Mouse (Mus musculus): ENCODE data around the gene Patl1. TPM values are rescaled to one million over a fixed set of nuclear protein-coding genes. Genes with fewer than 3 reads are reported as not detected.

Patl1 gene
- polyA plus RNA-seq, 1 experiment from 2014 or later = 19.4 TPM

- 88% methylated on average over 5 of the region's 5 CpGs for WGBS
- ATAC-seq (ENCODE audit: low read depth) = no peak
Measured at GRCm38 (mm10) chr19:11956636-11957035, 44.4 kb downstream of the Patl1 start.

GRCm38 (mm10) chr19:11957396-11957795 is 45.2 kb downstream of the Patl1 start:
- no peaks in the 10 kb centered on the region for H3K27me3 ChIP-seq (replicated peaks; ENCODE audit: control insufficient read depth, insufficient read depth, low read length)
- ATAC-seq (ENCODE audit: low read depth) (no peak), DNase-seq (ENCODE audit: low spot score) (no peak)
- H3K4me1 ChIP-seq (ENCODE audit: control insufficient read depth, insufficient read depth, low read length) = no peaks in the 10 kb centered on the region
- no peaks in the 10 kb centered on the region for H3K36me3 ChIP-seq (ENCODE audit: control insufficient read depth, insufficient read depth, low read length)
- WGBS = 86% methylated on average over 5 of the region's 5 CpGs
- H3K4me3 ChIP-seq (ENCODE audit: low read depth, low read length) = no peak overlapping the region
- no peak overlapping the region for H3K4me2 ChIP-seq (ENCODE audit: low read depth, low read length)
- H3K9ac ChIP-seq (ENCODE audit: low read depth, low read length) = no peak overlapping the region
- no peaks in the 10 kb centered on the region for H3K9me3 ChIP-seq (ENCODE audit: control insufficient read depth, low read length)
- no peak overlapping the region for H3K27ac ChIP-seq (replicated peaks; ENCODE audit: low read depth, low read length)

More at GRCm38 (mm10) chr19:11956636-11957035, 44.4 kb downstream of the Patl1 start:
- H3K27ac ChIP-seq (replicated peaks; ENCODE audit: low read depth, low read length) = no peak overlapping the region
- DNase-seq (ENCODE audit: low spot score) = no peak
- H3K4me2 ChIP-seq (ENCODE audit: low read depth, low read length) = no peak overlapping the region
- H3K4me1 ChIP-seq (ENCODE audit: control insufficient read depth, insufficient read depth, low read length) = no peaks in the 10 kb centered on the region
- H3K4me3 ChIP-seq (ENCODE audit: low read depth, low read length) = no peak overlapping the region
- H3K36me3 ChIP-seq (ENCODE audit: control insufficient read depth, insufficient read depth, low read length) = no peaks in the 10 kb centered on the region
- no peaks in the 10 kb centered on the region for H3K9me3 ChIP-seq (ENCODE audit: control insufficient read depth, low read length)
- no peaks in the 10 kb centered on the region for H3K27me3 ChIP-seq (replicated peaks; ENCODE audit: control insufficient read depth, insufficient read depth, low read length)
- no peak overlapping the region for H3K9ac ChIP-seq (ENCODE audit: low read depth, low read length)

GRCm38 (mm10) chr19:11957846-11958245 is 45.6 kb downstream of the Patl1 start:
- H3K4me1 ChIP-seq (ENCODE audit: control insufficient read depth, insufficient read depth, low read length) = no peaks in the 10 kb centered on the region
- no peaks in the 10 kb centered on the region for H3K36me3 ChIP-seq (ENCODE audit: control insufficient read depth, insufficient read depth, low read length)
- no peak for DNase-seq (ENCODE audit: low spot score)
- H3K4me3 ChIP-seq (ENCODE audit: low read depth, low read length) = no peak overlapping the region
- 73% methylated on average over 8 of the region's 8 CpGs for WGBS
- no peak overlapping the region for H3K27ac ChIP-seq (replicated peaks; ENCODE audit: low read depth, low read length)
- no peak for ATAC-seq (ENCODE audit: low read depth)
- no peak overlapping the region for H3K9ac ChIP-seq (ENCODE audit: low read depth, low read length)
- no peaks in the 10 kb centered on the region for H3K9me3 ChIP-seq (ENCODE audit: control insufficient read depth, low read length)
- no peaks in the 10 kb centered on the region for H3K27me3 ChIP-seq (replicated peaks; ENCODE audit: control insufficient read depth, insufficient read depth, low read length)
- no peak overlapping the region for H3K4me2 ChIP-seq (ENCODE audit: low read depth, low read length)

GRCm38 (mm10) chr19:11964266-11964665 is 52.1 kb downstream of the Patl1 start:
- H3K27me3 ChIP-seq (replicated peaks; ENCODE audit: control insufficient read depth, insufficient read depth, low read length) = peaks cover 3% of the 10 kb centered on the region; the same call in 1 of the 2 replicates
- ATAC-seq (ENCODE audit: low read depth) (no peak), DNase-seq (ENCODE audit: low spot score) (no peak)
- peaks cover 5% of the 10 kb centered on the region; the same call in 1 of the 2 replicates for H3K36me3 ChIP-seq (ENCODE audit: control insufficient read depth, insufficient read depth, low read length)
- 94% methylated on average over 1 of the region's 1 CpGs for WGBS
- no peak overlapping the region; the same call in 1 of the 2 replicates for H3K27ac ChIP-seq (replicated peaks; ENCODE audit: low read depth, low read length)
- H3K9ac ChIP-seq (ENCODE audit: low read depth, low read length) = no peak overlapping the region; the same call in 1 of the 2 replicates
- peak overlapping the region; percentile 56 for H3K4me2 ChIP-seq (ENCODE audit: low read depth, low read length)
- H3K9me3 ChIP-seq (ENCODE audit: control insufficient read depth, low read length) = 0 out of 2 replicates have a peak, but pooled peaks cover 4% of the 10 kb centered on the region
- peak overlapping the region; percentile 82 for H3K4me3 ChIP-seq (ENCODE audit: low read depth, low read length)
- peaks cover 10% of the 10 kb centered on the region for H3K4me1 ChIP-seq (ENCODE audit: control insufficient read depth, insufficient read depth, low read length)

- peak within 1 kb of the TSS; percentile 82 for H3K4me3 ChIP-seq (ENCODE audit: low read depth, low read length)
- H3K36me3 ChIP-seq (ENCODE audit: control insufficient read depth, insufficient read depth, low read length) = peaks cover 5% of the 10 kb centered on the region; the same call in 1 of the 2 replicates
- peak; percentile 96 for ATAC-seq (ENCODE audit: low read depth)
- H3K27me3 ChIP-seq (replicated peaks; ENCODE audit: control insufficient read depth, insufficient read depth, low read length) = peaks cover 3% of the 10 kb centered on the region; the same call in 1 of the 2 replicates
- H3K9me3 ChIP-seq (ENCODE audit: control insufficient read depth, low read length) = 0 out of 2 replicates have a peak, but pooled peaks cover 4% of the 10 kb centered on the region
- H3K27ac ChIP-seq (replicated peaks; ENCODE audit: low read depth, low read length) = peak within 1 kb of the TSS; percentile 84
- peak; percentile 100 for DNase-seq (ENCODE audit: low spot score)
- peaks cover 10% of the 10 kb centered on the region for H3K4me1 ChIP-seq (ENCODE audit: control insufficient read depth, insufficient read depth, low read length)
- H3K9ac ChIP-seq (ENCODE audit: low read depth, low read length) = peak within 1 kb of the TSS; percentile 80
- peak within 1 kb of the TSS; percentile 70 for H3K4me2 ChIP-seq (ENCODE audit: low read depth, low read length)
- under 1% methylated on average over 30 of the region's 59 CpGs for WGBS
Measured at GRCm38 (mm10) chr19:11965023-11965942, 53.1 kb downstream of the Patl1 start, which contains the start of gene Osbp. Osbp (plus strand) TSS chr19:11965941.

- WGBS = under 1% methylated on average over 11 of the region's 18 CpGs
- ATAC-seq (ENCODE audit: low read depth) (no peak), DNase-seq (ENCODE audit: low spot score) (peak; percentile 42)
- H3K27ac ChIP-seq (replicated peaks; ENCODE audit: low read depth, low read length) = peak overlapping the region; percentile 84
- peaks cover 3% of the 10 kb centered on the region; the same call in 1 of the 2 replicates for H3K27me3 ChIP-seq (replicated peaks; ENCODE audit: control insufficient read depth, insufficient read depth, low read length)
- peak overlapping the region; percentile 70 for H3K4me2 ChIP-seq (ENCODE audit: low read depth, low read length)
- 0 out of 2 replicates have a peak, but pooled peaks cover 4% of the 10 kb centered on the region for H3K9me3 ChIP-seq (ENCODE audit: control insufficient read depth, low read length)
- H3K9ac ChIP-seq (ENCODE audit: low read depth, low read length) = peak overlapping the region; percentile 80
- peaks cover 10% of the 10 kb centered on the region for H3K4me1 ChIP-seq (ENCODE audit: control insufficient read depth, insufficient read depth, low read length)
- H3K36me3 ChIP-seq (ENCODE audit: control insufficient read depth, insufficient read depth, low read length) = peaks cover 12% of the 10 kb centered on the region
- peak overlapping the region; percentile 82 for H3K4me3 ChIP-seq (ENCODE audit: low read depth, low read length)
Measured at GRCm38 (mm10) chr19:11966201-11966636, 54.0 kb downstream of the Patl1 start.

GRCm38 (mm10) chr19:11969155-11970050 is 57.2 kb downstream of the Patl1 start:
- Histone ChIP-seq H3K4me2 (ENCODE audit: low read depth, low read length) (no peak overlapping the region), H3K36me3 (ENCODE audit: control insufficient read depth, insufficient read depth, low read length) (peaks cover 43% of the 10 kb centered on the region), H3K27ac (replicated peaks; ENCODE audit: low read depth, low read length) (0 out of 2 replicates have a peak overlapping the region, but pooled peaks have one; percentile 4), H3K4me3 (ENCODE audit: low read depth, low read length) (no peak overlapping the region), H3K9me3 (ENCODE audit: control insufficient read depth, low read length) (0 out of 2 replicates have a peak, but pooled peaks cover under 1% of the 10 kb centered on the region), H3K4me1 (ENCODE audit: control insufficient read depth, insufficient read depth, low read length) (peaks cover 10% of the 10 kb centered on the region), H3K27me3 (replicated peaks; ENCODE audit: control insufficient read depth, insufficient read depth, low read length) (no peaks in the 10 kb centered on the region), H3K9ac (ENCODE audit: low read depth, low read length) (no peak overlapping the region)
- no peak for ATAC-seq (ENCODE audit: low read depth)
- peak; percentile 44 for DNase-seq (ENCODE audit: low spot score)
- 80% methylated on average over 9 of the region's 9 CpGs for WGBS

Data from embryonic facial prominence, embryonic 14.5 days (tissue).